Mouse (Mus musculus) thymus, adult 2 months (tissue): ENCODE measurements around the gene Slc9a3r2.

Experiments
- CTCF ChIP-seq: fragments of 200-500 bp; IDR thresholded peaks from 2 replicates; pipeline ENCODE4 v1.5.1; 2012; ENCODE audit warnings: mild to moderate bottlenecking, control low read depth, low read length, moderate library complexity, borderline replicate concordance; ENCODE audit not compliant: control insufficient read depth, poor library complexity, insufficient read depth; ENCODE audit errors: extremely low read depth
- POLR2A ChIP-seq: fragments of 200-500 bp; IDR thresholded peaks from 2 replicates; pipeline ENCODE4 v1.6.1; 2012; ENCODE audit warnings: mild to moderate bottlenecking, low read length, control low read depth, moderate library complexity; ENCODE audit not compliant: control insufficient read depth, poor library complexity, insufficient read depth; ENCODE audit errors: extremely low read depth

GRCm38 (mm10) chr17:24653967-24654710, 4.0 kb upstream of the Slc9a3r2 start:
- peak; percentile 98 for TF ChIP-seq CTCF
- TF ChIP-seq POLR2A = no peak
